Mouse (Mus musculus) liver, embryonic 11.5 days (tissue): ENCODE measurements around the gene Zfp507. TPM values are rescaled to one million over a fixed set of nuclear protein-coding genes. Genes with fewer than 3 reads are reported as not detected.

Experiments used
- ATAC-seq: fragments of 200-750 bp; cut with Nextera tagmentation; replicated peaks from 2 replicates; pipeline ENCODE4 v1.8.0; 2017; ENCODE audit warnings: moderate number of reproducible peaks, mild to moderate bottlenecking, moderate TSS enrichment, moderate library complexity; ENCODE audit not compliant: low FRiP score
- DNase-seq: peaks from one replicate; pipeline ENCODE4 v3.0.0-alpha.2; 2017; ENCODE audit warnings: low spot score
- H3K27ac ChIP-seq: fragments of 300-500 bp; sonication (generic); 2 replicates; pipeline ENCODE4 v1.5.1; 2014; ENCODE audit warnings: mild to moderate bottlenecking, low read depth, low read length, control low read depth
- H3K27me3 ChIP-seq: fragments of 300-500 bp; sonication (generic); replicated peaks from 2 replicates; pipeline ENCODE4 v1.6.1; 2014; ENCODE audit warnings: low read length, mixed read lengths; ENCODE audit not compliant: control insufficient read depth, insufficient read depth
- H3K36me3 ChIP-seq: fragments of 300-500 bp; sonication (generic); 2 replicates; pipeline ENCODE4 v1.6.1; 2014; ENCODE audit warnings: mild to moderate bottlenecking, low read length, moderate library complexity, mixed read lengths; ENCODE audit not compliant: control insufficient read depth, insufficient read depth
- H3K4me1 ChIP-seq: fragments of 300-500 bp; sonication (generic); replicated peaks from 2 replicates; pipeline ENCODE4 v1.6.1; 2014; ENCODE audit warnings: low read length, mixed read lengths; ENCODE audit not compliant: control insufficient read depth, insufficient read depth
- H3K4me2 ChIP-seq: fragments of 300-500 bp; sonication (generic); 2 replicates; pipeline ENCODE4 v1.6.1; 2014; ENCODE audit warnings: mild to moderate bottlenecking, control low read depth, moderate library complexity
- H3K4me3 ChIP-seq: fragments of 300-500 bp; sonication (generic); 2 replicates; pipeline ENCODE4 v1.5.1; 2014; ENCODE audit warnings: low read depth, low read length, control low read depth
- H3K9ac ChIP-seq: fragments of 300-500 bp; sonication (generic); 2 replicates; pipeline ENCODE4 v1.6.1; 2014; ENCODE audit warnings: low read depth, low read length, control low read depth
- H3K9me3 ChIP-seq: fragments of 300-500 bp; sonication (generic); 2 replicates; pipeline ENCODE4 v1.6.1; 2016; ENCODE audit warnings: low read length, inconsistent platforms, mixed read lengths; ENCODE audit not compliant: control insufficient read depth
- WGBS: fragments of 180-500 bp; shearing (Covaris S2); extraction: QIAGEN DNeasy Blood & Tissue Kit; methylation state at CpG from one replicate; pipeline ENCODE4 v1.1.7; 2014; 5-methylcytosine and 5-hydroxymethylcytosine counted together
- polyA plus RNA-seq: library from polyadenylated mRNA; unstranded; fragments of >200 nt; fragmentation: Nextera tagmentation; extraction: Ambion mirVana; gene quantifications from 2 replicates; pipeline ENCODE4 v1.2.1, GENCODE M21; 2014

The Zfp507 gene
- polyA plus RNA-seq, 1 experiment from 2014 or later, result 11.5 TPM

DNA sequence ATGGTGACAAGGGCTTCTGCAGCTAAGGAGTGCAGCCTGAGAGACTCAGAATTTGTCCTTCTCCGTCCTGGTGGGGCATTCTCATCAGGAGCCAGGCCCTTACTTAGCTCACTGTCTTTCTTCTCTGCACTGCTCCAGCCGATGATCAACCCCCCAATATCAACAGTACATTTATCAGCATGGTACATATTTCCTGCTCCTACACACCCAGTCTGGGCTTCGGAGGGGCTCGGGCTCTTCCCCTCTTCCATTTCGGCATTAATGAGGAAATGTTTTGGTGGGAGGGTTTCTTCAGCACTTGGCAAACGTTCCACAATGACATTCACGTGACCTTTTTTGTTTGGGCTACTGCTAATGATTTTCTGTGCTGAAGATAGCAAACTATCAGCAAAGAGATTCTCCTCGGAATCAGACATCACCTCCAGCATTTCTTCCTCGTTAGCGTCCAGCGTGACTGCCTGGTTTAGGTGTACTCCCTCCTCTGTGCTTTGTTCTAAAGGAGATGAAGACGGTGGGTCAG lies 8.6 kb downstream of the Zfp507 start:
- WGBS, result 63% methylated on average over 12 of the region's 12 CpGs
- Histone ChIP-seq H3K27ac (no peak overlapping the region), H3K4me1 (peaks cover 14% of the 10 kb centered on the region), H3K4me2 (no peak overlapping the region), H3K36me3 (peaks cover 43% of the 10 kb centered on the region), H3K9ac (no peak overlapping the region), H3K9me3 (no peaks in the 10 kb centered on the region), H3K4me3 (no peak overlapping the region), H3K27me3 (no peaks in the 10 kb centered on the region)
- ATAC-seq (peak; percentile 14; the same call in 1 of the 2 replicates), DNase-seq (no peak)

DNA sequence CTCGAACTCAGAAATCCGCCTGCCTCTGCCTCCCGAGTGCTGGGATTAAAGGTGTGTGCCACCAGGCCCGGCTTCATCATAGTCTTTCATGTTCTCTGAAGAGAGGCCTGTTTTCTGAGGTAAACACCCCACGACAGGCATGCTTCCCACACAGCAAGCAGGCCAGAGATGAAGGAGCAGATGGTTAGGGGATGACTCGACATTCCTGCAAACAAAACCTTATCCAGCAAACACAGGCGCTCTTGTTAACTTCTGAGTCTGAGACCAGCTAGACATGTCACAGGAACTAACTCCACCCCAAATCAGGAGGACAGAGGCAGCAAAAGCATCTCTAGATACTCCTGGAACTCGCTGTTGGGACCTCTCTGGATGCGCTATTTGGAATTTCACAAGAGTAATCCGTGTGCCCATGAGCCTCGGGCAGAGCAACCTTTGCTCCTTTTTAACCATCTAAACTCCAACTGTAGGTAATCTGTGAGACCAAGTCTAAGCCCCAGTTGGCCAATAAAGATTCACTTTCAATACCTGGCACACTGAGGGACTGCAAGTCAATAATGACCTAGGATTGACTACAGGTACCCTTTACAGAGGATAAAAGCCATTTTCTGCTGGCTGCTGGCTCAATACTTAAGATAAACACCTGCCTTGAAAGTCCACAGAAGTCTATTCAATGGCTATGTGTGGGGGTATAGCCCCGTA lies 10.5 kb downstream of the Zfp507 start:
- Histone ChIP-seq H3K9ac (no peak overlapping the region), H3K4me1 (peaks cover 14% of the 10 kb centered on the region), H3K27ac (peak overlapping the region; percentile 34; the same call in 1 of the 2 replicates), H3K9me3 (no peaks in the 10 kb centered on the region), H3K4me3 (no peak overlapping the region), H3K4me2 (no peak overlapping the region), H3K36me3 (peaks cover 42% of the 10 kb centered on the region), H3K27me3 (no peaks in the 10 kb centered on the region)
- DNase-seq (no peak), ATAC-seq (peak; percentile 79)
- 68% methylated on average over 12 of the region's 12 CpGs for WGBS

DNA sequence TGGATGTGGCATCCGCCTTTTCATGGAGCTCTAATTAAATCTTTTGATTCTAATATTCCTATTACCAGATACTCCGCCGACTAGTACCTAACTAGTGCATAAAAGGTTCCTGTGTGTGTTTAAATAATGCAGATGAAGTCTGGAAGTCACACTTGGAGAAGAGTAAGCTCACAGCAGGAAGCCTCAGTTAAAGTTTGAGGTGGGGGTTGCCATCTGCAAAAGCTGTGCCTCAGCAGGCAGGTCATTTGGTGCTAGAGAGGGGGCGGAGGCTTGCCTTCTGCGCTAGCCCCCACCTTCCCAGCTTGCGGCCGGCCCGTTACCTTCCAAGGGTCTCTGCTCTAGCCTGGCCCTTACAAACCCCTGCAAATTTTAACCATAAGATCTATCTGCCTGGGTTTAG lies 11.9 kb downstream of the Zfp507 start:
- Histone ChIP-seq H3K9ac (no peak overlapping the region), H3K36me3 (peaks cover 51% of the 10 kb centered on the region), H3K27me3 (no peaks in the 10 kb centered on the region), H3K4me3 (no peak overlapping the region), H3K4me1 (peaks cover 14% of the 10 kb centered on the region), H3K4me2 (no peak overlapping the region), H3K27ac (no peak overlapping the region), H3K9me3 (no peaks in the 10 kb centered on the region)
- DNase-seq (no peak), ATAC-seq (no peak)
- 78% methylated on average over 8 of the region's 8 CpGs for WGBS

DNA sequence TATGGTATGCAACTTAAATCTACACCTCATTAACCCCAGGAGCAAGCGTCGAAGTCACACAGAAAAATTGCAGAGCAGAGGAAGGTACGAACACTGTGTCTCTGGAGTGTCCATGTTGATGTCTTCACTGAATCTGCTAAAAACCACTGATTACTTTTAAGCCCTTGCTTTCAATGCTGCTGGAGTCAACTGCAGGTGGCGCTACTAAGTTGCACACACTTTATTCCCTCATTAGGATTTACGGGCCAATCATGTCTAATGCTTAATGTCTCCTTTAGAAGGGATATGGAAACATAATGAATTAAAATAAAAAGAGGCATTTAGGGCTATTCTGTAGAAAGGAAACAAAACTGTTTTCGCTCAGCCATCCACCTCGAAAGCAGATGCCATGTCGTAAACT lies 12.6 kb downstream of the Zfp507 start:
- no peak for DNase-seq
- WGBS, result 87% methylated on average over 8 of the region's 8 CpGs
- peaks cover 14% of the 10 kb centered on the region for H3K4me1 ChIP-seq

DNA sequence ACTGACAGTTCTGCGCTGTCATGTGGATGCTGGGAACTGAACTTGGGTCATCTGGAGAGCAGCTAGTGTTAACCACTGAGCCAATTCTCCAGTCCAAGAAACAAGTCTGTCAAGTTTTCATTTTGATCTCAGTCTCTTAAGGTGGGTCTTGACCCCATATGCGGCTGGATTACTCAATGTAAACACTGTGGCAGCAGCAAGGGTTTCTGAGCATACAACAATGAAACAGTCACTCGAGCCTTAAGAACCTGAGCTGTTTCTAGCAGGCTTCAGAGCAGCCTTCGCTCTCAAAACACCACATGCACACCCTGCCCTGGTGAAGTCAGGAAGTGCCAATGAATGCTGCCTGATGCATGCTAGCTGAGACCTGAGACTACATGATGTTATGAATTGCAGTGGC lies 17.2 kb downstream of the Zfp507 start:
- no peak for ATAC-seq

More for the DNA sequence above, 12.6 kb downstream of the Zfp507 start:
- Histone ChIP-seq H3K4me2 (no peak overlapping the region), H3K4me3 (no peak overlapping the region), H3K9ac (no peak overlapping the region), H3K27ac (no peak overlapping the region), H3K9me3 (no peaks in the 10 kb centered on the region), H3K36me3 (peaks cover 52% of the 10 kb centered on the region), H3K27me3 (no peaks in the 10 kb centered on the region)
- no peak for ATAC-seq

DNA sequence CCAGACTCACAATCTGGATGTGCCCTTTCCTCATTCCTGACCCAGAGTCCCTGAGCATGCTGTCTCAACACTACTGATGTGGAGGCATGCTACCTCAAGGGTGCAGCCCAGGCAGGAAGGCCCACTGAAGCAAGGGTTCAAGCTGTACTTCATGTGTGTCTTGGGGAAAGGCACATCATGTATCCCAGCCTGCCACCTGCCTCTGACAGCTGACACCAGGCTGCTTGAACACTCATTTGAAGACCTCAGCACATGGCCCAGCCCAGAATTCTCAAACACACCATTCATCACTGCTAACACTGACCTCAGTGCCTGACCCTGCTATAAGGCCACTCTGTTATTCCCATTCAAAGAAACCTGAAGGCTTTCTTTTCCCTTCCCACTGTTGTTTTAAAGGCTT lies 20.6 kb downstream of the Zfp507 start:
- H3K27ac ChIP-seq, result no peak overlapping the region
- no peak for ATAC-seq
- peaks cover 33% of the 10 kb centered on the region for H3K36me3 ChIP-seq

More for the DNA sequence above, 17.2 kb downstream of the Zfp507 start:
- Histone ChIP-seq H3K9ac (no peak overlapping the region), H3K27me3 (no peaks in the 10 kb centered on the region), H3K9me3 (no peaks in the 10 kb centered on the region), H3K36me3 (peaks cover 33% of the 10 kb centered on the region), H3K4me2 (no peak overlapping the region), H3K27ac (no peak overlapping the region), H3K4me1 (no peaks in the 10 kb centered on the region), H3K4me3 (no peak overlapping the region)
- 83% methylated on average over 4 of the region's 4 CpGs for WGBS
- DNase-seq, result no peak

DNA sequence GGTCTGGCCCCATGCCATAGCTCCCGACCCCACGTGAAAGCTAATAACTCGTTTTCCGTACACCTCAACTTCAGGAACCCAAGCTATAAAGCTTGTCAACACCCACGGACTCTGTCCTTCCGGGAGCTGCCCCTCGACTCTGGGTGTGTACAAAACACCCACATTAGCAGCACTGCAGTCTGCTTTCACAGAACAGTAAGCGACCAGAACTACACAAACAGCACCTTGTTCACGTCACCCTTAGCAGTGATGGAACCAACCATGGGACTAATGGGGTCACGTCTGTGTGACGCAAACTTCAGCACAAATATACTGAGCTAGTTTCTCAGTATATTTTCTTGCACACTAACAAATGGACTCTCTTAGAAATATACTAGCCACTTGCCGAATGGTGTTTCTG lies 28.7 kb downstream of the Zfp507 start:
- H3K4me2 ChIP-seq, result no peak overlapping the region
- no peak for ATAC-seq
- no peaks in the 10 kb centered on the region for H3K27me3 ChIP-seq
- no peak overlapping the region for H3K4me3 ChIP-seq
- H3K9me3 ChIP-seq, result no peaks in the 10 kb centered on the region
- H3K4me1 ChIP-seq, result peaks cover 6% of the 10 kb centered on the region; the same call in 1 of the 2 replicates
- 92% methylated on average over 12 of the region's 12 CpGs for WGBS
- DNase-seq, result no peak
- H3K27ac ChIP-seq, result no peak overlapping the region
- no peak overlapping the region for H3K9ac ChIP-seq
- peaks cover 35% of the 10 kb centered on the region for H3K36me3 ChIP-seq

More for the DNA sequence above, 20.6 kb downstream of the Zfp507 start:
- Histone ChIP-seq H3K9me3 (no peaks in the 10 kb centered on the region), H3K9ac (no peak overlapping the region), H3K4me1 (no peaks in the 10 kb centered on the region), H3K4me3 (no peak overlapping the region), H3K27me3 (no peaks in the 10 kb centered on the region), H3K4me2 (no peak overlapping the region)
- DNase-seq, result no peak

DNA sequence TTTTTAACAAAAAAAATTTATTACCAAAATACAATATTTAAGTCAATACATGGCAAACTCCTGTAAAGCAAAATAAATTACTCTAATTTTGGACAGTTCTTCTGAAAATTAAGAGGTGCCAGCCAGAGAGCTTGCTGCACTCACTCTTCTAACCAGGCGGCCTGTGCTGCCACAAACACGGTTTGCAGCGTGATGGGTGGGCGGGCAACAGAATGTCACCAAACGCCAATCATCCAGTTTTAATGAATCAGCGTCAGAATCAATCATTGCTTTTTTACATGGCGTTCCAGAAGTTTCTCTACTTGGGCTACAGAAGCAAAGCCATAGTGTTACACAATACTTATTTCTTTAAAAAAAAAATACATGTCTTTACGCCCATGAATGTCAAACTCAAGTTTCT lies 30.5 kb downstream of the Zfp507 start:
- peaks cover 6% of the 10 kb centered on the region; the same call in 1 of the 2 replicates for H3K4me1 ChIP-seq
- WGBS, result 89% methylated on average over 8 of the region's 8 CpGs
- ATAC-seq, result no peak
- H3K9me3 ChIP-seq, result no peaks in the 10 kb centered on the region
- no peak overlapping the region for H3K4me2 ChIP-seq
- H3K36me3 ChIP-seq, result peaks cover 31% of the 10 kb centered on the region
- no peak overlapping the region for H3K4me3 ChIP-seq
- H3K27ac ChIP-seq, result no peak overlapping the region
- H3K9ac ChIP-seq, result no peak overlapping the region
- no peaks in the 10 kb centered on the region for H3K27me3 ChIP-seq
- DNase-seq, result no peak

DNA sequence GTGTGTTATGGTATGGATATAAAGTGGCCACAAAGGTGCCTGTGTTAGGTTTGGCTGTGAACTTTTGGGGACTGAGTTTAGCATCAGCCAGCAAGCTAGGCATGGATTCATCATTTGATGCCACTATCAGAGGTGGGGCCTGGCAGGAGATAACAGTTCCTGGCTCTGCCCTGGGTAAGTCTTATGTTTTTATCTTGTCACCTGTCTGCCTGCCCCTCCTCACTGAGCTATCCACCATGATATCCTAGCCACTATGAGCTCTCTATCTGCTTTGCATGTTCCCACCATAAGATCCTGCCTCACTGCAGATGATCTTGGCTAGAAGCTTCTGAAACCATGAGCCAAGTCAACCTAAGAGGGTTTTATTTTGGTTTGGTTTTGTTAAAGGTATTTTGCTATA lies 31.7 kb downstream of the Zfp507 start:
- Histone ChIP-seq H3K9ac (no peak overlapping the region), H3K27me3 (no peaks in the 10 kb centered on the region), H3K27ac (no peak overlapping the region), H3K4me1 (peaks cover 6% of the 10 kb centered on the region; the same call in 1 of the 2 replicates), H3K36me3 (peaks cover 29% of the 10 kb centered on the region), H3K9me3 (no peaks in the 10 kb centered on the region), H3K4me2 (no peak overlapping the region), H3K4me3 (no peak overlapping the region)
- peak; percentile 27 for DNase-seq
- ATAC-seq, result peak; percentile 62
